Mouse (Mus musculus): Measurements from ENCODE around the gene Tigd2.
"Not testable (repeated sequence)": the region's sequence is repeated elsewhere in the genome, so short reads cannot be mapped to it uniquely, and the experiment has no call there.

Gene Tigd2

GRCm38 (mm10) chr6:59208685-59209298, at the start of gene Tigd2:
Tigd2 (plus strand) TSS chr6:59208870.
- peak; percentile 86 to 90 for DNase-seq (ENCODE audit: low spot score in 2 of 2)

GRCm38 (mm10) chr6:59161801-59162478, 46.7 kb upstream of the Tigd2 start:
- no peak for DNase-seq (ENCODE audit: low spot score in 2 of 2)

- no peak for DNase-seq (ENCODE audit: low spot score in 2 of 2)
Measured at GRCm38 (mm10) chr6:59162887-59163286, 45.8 kb upstream of the Tigd2 start.

- no peak for DNase-seq (ENCODE audit: low spot score in 2 of 2)
Measured at GRCm38 (mm10) chr6:59163407-59163806, 45.3 kb upstream of the Tigd2 start.

- DNase-seq (ENCODE audit: low spot score in 2 of 2): no peak
Measured at GRCm38 (mm10) chr6:59168939-59169338, 39.7 kb upstream of the Tigd2 start.

GRCm38 (mm10) chr6:59171230-59171629, 37.4 kb upstream of the Tigd2 start:
- no peak for DNase-seq (ENCODE audit: low spot score in 2 of 2)

GRCm38 (mm10) chr6:59173940-59174339, 34.7 kb upstream of the Tigd2 start:
- no peak for DNase-seq (ENCODE audit: low spot score in 2 of 2)

- no peak for DNase-seq (ENCODE audit: low spot score in 2 of 2)
Measured at GRCm38 (mm10) chr6:59178051-59178450, 30.6 kb upstream of the Tigd2 start.

GRCm38 (mm10) chr6:59180376-59180996, 28.2 kb upstream of the Tigd2 start:
- peak; percentile 19 to 77 for DNase-seq (ENCODE audit: low spot score in 2 of 2)

GRCm38 (mm10) chr6:59185010-59185699, 23.5 kb upstream of the Tigd2 start:
- peak in 1 of 2 experiments; percentile 24 for DNase-seq (ENCODE audit: low spot score in 2 of 2)

- no peak for DNase-seq (ENCODE audit: low spot score in 2 of 2)
Measured at GRCm38 (mm10) chr6:59190006-59190405, 18.7 kb upstream of the Tigd2 start.

- not testable (repeated sequence) for DNase-seq (ENCODE audit: low spot score in 2 of 2)
Measured at GRCm38 (mm10) chr6:59194518-59194917, 14.2 kb upstream of the Tigd2 start.

- no peak for DNase-seq (ENCODE audit: low spot score in 2 of 2)
Measured at GRCm38 (mm10) chr6:59195849-59196635, 12.6 kb upstream of the Tigd2 start.

GRCm38 (mm10) chr6:59196746-59197145, 11.9 kb upstream of the Tigd2 start:
- no peak for DNase-seq (ENCODE audit: low spot score in 2 of 2)

GRCm38 (mm10) chr6:59198356-59198755, 10.3 kb upstream of the Tigd2 start:
- no peak for DNase-seq (ENCODE audit: low spot score in 2 of 2)

- DNase-seq (ENCODE audit: low spot score in 2 of 2): no peak
Measured at GRCm38 (mm10) chr6:59199021-59199420, 9.6 kb upstream of the Tigd2 start.

- DNase-seq (ENCODE audit: low spot score in 2 of 2): no peak
Measured at GRCm38 (mm10) chr6:59207561-59207960, 1.1 kb upstream of the Tigd2 start.

GRCm38 (mm10) chr6:59209299-59209707, 633 bp downstream of the Tigd2 start:
- DNase-seq (ENCODE audit: low spot score in 2 of 2): peak in 1 of 2 experiments; percentile 65

GRCm38 (mm10) chr6:59233191-59233590, 24.5 kb downstream of the Tigd2 start:
- DNase-seq (ENCODE audit: low spot score in 2 of 2): no peak

- DNase-seq (ENCODE audit: low spot score in 2 of 2): no peak
Measured at GRCm38 (mm10) chr6:59233651-59234050, 25.0 kb downstream of the Tigd2 start.

GRCm38 (mm10) chr6:59249675-59250074, 41.0 kb downstream of the Tigd2 start:
- DNase-seq (ENCODE audit: low spot score in 2 of 2): peak in 1 of 2 experiments; percentile 81

GRCm38 (mm10) chr6:59250536-59250935, 41.9 kb downstream of the Tigd2 start:
- DNase-seq (ENCODE audit: low spot score in 2 of 2): no peak
